Mouse (Mus musculus) lung, adult 2 months (tissue): Measurements from ENCODE around the gene Prrt3.

Experiments used
- CTCF ChIP-seq: fragments of 200-500 bp; IDR thresholded peaks from 2 replicates; pipeline ENCODE4 v1.5.1; 2011; ENCODE audit warnings: mild to moderate bottlenecking, low read length, control low read depth; ENCODE audit not compliant: insufficient read depth
- POLR2A ChIP-seq: fragments of 200-500 bp; IDR thresholded peaks from 2 replicates; pipeline ENCODE4 v1.6.1; 2011; ENCODE audit warnings: low read depth, mild to moderate bottlenecking, control low read depth, low read length, borderline replicate concordance; ENCODE audit errors: extremely low read depth

DNA sequence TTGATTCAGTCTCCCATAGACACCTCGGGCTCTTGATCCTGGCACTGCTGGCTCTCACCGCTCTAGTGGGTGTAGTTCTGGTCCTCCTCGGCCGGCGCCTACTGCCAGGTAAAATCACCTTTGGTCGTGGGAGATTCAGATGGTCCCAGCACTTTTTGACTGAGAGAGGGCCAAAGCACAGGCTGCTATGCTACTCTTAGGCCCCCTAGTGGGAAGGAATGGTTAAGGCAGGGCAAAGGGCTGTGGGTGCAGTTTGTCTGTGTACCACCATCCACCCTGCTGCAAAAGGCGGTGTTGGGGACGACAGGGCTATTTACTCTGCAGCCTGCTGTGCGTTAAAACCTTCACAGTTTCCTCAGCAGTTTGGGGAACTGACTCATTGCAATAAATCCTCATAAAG lies 32.7 kb downstream of the Prrt3 start:
- TF ChIP-seq CTCF = peak; percentile 85
- no peak for TF ChIP-seq POLR2A
